Mouse (Mus musculus): ENCODE data around the gene Gm49322. TPM values are rescaled to one million over a fixed set of nuclear protein-coding genes. Genes with fewer than 3 reads are reported as not detected.

Gm49322 gene
- total RNA-seq, 2 experiments from 2014 or later = 2.5 to 2.8 TPM

DNA sequence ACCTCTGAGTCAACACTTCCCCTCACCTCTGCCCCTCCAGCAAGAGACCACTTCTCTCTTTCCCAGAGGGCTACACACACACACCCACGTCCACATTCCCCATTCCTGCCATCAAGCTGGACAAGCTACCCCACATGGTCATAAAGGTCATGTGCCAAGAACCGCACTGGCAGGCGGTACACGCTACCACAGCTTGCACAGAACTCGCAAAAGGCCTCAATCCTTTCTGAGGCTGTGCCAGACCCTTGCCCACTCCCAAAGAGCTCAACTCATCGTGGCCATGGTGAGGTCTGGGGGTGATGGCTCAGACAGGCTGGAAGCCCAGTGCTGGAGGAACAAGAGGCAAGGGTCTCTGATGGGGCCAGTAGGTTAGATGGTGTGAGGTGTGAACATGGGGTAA lies 49.0 kb downstream of the Gm49322 start:
- DNase-seq (ENCODE audit: low spot score in 2 of 2) = no peak

DNA sequence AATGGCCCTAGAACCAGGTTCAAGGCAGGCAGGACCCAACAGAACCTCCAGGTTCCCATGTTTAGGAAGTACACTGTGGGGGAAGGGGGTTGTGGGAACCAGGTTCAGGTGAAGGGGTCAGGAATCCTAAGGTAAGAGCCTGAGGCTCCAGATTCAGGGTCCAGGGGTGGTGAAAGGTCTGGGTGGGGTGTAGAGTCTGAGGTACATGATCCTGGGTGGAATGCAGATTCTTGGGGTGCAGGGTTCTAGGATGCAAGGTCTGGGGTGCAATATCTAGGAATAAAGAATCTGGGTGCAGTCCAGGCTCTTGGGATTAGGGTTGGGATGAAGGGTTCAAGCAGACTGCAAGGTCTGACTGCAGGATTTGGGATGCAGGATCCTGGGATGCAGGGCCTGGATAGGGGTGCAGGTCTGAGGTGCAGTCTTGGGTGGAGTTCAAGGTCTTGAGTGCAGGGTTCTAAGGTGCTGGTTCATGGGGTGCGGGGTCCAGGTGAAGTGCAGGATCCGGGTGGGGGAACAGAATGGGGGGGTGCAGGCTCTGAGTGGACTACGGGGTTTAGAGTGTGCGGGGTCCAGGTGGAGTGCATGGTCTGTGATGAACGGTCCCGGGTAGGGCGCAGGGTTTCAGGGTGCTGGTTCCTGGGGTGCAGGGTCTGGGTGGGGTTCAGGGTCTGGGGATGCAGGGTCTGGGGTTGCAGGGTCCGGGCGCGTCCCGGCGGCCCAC lies 49.7 kb downstream of the Gm49322 start:
- no peak for DNase-seq (ENCODE audit: low spot score in 2 of 2)

DNA sequence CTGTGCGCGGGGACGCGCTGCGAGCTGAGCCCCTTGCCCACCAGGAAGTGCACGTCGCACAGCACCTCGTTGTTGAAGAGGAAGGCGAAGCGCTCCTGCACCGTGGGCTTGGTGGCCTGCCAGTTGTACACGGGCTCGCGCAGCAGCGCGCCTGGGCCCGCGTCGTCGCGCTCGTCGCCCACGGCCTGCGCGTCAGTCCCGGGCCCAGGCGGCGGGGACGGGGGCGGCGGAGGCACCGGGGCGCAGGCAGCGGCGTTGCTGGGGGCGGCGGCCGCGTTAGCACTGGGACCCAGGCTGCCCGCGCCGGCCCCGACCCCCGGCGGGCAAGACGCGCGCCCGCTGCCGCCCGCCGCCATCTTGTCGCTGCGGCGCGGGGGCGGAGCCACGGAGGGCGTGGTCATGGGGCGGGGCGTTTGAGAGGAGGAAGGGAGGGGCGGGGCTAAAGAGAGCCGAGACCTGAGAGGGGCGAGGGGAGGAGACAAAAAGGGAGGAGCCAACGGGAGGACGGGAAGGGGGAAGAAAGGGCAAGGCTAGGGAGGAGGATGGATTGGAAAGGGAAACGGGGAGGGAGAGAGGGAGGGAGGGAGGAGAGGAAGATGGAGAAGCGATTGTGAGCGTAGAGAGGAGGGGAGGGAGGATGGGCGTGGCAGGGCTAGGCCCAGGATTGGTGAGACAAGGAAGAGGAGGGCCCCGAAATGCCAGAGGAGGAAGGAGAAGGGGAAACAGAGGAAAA lies 50.5 kb downstream of the Gm49322 start:
- peak; percentile 88 to 97 for DNase-seq (ENCODE audit: low spot score in 2 of 2)

DNA sequence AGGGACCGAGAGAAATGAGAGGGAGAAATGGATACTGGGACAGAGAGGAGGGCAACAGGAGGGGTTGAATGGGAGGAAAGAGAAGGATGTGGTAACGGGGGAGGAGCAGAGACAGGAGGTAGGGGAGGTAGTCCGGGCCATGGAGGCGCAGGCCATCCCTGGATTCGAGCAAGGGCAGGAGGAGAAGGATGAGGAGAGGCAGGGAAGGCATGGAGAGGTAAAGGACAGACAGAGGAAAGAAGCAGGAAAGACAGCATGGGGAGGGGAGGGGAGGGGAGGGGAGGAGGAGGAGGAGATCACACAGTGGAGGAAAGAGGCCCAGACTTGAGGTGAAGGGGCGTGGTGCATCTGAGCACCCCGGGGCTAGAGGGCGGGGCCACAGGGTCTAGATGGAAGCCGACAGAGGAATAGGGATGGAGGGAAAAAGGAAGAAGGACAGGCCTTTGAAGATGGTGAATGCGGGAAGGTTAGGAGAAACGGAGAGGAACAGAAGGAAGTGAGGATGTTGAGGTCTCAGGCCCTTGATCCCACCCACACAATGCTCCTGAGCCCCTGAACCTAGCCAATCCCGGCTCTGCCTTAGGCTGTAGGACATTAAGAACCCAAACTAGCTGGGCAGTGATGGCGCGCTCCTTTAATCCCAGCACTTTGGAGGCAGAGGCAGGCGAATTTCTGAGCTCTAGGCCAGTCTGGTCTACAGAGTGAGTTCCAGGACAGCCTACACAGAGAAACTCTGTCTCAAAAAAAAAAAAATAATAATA lies 51.2 kb downstream of the Gm49322 start, which contains the start of gene Btbd2:
Btbd2 (minus strand) TSS at position 209 of the 761 bp plus-strand sequence.
- no peak for DNase-seq (ENCODE audit: low spot score in 2 of 2)

DNA sequence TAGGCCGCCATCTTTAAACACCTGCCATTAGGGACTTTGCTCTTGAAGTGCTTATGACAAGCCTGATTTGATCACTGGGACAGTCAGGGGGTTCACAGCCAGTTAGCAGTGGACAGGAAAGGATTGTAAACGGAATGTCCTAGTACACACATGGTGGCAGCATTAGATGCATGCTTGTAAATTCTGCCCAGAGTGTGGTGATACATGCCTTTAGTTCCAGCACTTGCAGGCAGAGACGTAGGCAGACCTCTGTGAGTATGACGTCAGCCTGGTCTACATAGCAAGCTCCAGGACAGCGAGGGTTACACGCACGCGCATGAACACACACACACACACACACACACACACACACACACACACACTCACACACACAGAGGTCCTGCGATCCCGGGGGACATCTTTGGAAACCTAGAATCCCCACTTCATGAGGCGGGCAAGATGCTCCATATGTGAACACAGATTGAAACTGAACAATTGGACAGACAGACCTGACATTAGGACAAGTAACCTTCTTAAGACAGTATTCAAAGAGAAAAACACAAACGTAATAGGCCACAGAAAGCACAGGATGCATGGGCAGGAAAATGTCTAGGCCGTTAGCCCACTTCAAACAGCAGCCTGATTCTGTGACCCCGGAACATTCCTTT lies 52.5 kb downstream of the Gm49322 start:
- no peak for DNase-seq (ENCODE audit: low spot score in 2 of 2)

DNA sequence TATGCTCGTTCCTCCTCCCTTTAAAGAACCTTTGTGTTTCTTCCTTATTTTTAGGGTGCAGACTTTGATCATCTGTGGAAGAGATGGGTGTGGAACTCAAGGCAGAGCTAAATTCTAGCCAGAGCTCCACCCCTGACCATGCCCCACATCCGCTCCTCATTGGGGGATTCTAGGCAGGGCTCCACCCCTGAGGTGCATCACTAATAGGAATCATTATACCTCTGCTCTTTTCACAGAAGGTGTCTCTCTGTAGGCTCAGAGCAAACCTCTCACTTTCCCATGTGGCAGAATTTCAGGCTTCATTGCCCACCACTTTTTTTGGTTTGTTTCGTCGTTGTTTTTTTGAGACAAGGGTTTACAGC lies 53.0 kb downstream of the Gm49322 start:
- DNase-seq (ENCODE audit: low spot score in 2 of 2) = no peak

DNA sequence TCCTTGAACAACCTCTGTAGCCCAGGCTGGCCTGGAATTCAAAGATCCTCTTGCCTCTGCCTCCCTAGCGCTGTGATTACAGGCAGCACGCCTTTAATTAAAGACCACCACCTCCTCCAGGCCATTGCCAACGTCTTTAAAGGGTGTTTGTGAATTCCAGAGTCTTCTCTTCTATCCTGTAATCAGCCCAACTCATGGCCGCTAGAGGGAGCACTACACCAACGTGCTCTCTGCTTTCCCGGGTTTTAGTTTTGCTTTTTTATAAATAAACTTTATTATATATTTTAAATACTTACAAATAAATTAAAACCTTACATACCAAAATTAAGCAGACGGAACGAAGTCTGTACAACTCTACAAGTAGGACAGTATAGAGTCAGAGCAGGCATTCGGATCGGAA lies 53.4 kb downstream of the Gm49322 start:
- peak; percentile 77 for DNase-seq (ENCODE audit: low spot score in 2 of 2)

DNA sequence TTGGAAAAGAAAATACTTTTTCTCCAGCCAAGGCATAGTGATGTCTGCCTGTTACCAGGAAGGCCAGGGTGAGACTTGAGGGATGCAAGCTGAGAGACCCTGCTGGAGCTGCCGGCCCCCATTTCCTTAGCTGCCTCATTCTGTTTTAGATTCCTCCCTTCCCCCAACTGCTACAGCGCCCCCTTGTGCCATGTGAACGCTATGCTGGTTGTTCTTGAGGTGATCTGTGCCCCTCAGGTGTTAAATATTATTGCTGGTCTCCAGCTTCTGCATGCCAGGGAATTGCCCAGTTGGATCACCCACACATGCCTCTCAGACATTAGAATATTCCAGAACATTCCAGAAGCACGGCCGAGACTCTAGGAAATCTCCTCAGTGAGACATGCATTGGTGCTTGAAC lies 55.3 kb downstream of the Gm49322 start:
- no peak for DNase-seq (ENCODE audit: low spot score in 2 of 2)

DNA sequence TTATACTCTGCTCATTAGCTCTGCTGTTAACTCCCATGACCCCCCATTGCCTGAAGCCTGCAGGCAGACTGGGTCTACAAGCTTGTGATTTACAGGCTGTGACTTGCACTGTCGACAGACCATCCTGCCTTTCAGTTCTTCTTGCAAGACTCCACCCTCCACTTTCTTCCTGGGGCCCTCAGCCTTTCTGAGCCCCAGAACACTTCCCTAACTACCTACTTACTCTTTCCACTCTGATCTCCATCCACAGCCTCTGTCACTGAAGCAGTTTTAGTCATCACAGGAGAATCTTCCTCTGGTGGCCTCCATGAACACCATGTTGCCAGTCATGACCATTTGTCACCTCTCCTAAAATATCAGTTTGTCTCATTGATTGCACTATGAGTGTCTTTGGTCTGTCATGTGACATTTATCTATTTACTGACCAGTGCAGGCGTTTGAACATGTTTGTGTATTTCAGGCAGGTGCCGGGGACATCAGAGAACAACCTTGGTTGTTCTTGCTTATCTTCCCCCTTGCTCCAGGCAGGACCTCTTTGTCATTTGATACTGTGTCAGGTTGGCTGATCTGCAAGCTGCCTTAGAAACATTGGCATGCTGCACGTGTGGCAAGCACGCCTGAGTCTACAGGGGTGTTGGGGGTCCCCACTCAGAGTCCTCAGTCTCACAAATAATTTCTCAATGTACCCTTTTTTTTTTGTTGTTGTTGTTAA lies 57.8 kb downstream of the Gm49322 start:
- DNase-seq (ENCODE audit: low spot score in 2 of 2) = no peak

DNA sequence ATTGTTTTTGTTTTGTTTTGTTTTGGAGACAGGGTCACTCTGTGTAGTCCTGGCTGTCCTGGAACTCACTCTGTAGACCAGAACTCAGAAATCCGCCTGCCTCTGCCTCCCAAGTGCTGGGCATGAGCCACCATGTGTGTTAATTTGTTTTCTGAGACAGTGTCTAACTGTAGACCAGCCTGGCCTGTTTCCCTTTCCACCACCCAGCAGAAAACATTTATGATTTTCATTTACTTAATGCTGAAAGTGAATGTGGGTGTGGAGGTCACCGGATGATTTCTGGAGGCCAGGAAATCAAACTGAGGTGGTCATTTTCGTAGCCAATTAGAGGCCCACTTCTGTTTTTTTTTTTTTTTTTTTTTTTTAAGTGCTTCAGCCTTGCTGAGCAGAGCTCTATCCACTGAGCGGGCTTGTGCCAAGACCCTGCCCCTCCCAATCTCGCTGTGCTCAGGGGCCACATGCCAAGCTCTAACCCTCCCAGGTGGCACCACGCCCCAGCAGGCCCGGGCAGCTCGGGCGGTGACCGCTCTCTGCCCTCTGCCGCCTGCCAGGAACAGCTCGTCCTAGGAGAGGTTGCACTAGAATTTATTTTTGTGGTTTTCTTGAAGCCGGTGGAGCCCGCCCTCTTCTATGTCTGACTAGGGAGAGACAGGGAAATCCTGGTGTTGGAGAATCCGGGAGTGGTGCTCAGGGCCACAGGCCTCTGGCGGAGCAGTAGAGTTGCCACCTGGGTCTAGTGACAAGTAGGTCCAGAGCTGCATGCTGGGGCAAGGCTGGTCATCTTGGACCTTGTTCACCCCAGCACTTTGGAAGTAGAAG lies 58.6 kb downstream of the Gm49322 start:
- DNase-seq (ENCODE audit: low spot score in 2 of 2) = no peak

DNA sequence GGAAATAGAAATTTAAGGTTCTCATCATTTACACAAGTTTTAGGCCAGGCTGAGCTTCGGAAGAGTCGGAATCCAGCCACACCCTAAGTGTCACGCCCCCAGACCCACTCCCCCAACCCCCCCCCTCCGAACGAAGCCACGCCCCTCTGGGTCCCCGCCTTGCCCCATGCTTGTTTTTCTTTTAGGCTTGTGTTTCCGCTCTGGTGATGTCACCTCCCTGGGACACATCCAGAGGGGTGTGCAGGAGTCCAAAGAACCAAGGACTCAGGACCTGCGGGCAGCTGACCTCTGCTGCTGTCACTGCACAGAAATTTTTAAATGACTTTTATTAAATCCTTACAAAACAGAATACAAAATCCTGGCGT lies 59.2 kb downstream of the Gm49322 start:
- DNase-seq (ENCODE audit: low spot score in 2 of 2) = no peak

Small RNA genes lying within 50 kb of the gene (microRNA-seq; reads per million reads assigned to microRNA genes)
- 2.0 to 2.7 reads per million in 2 experiments for gene Mir6912

Other genes starting within 250 kb of the Gm49322 start
- 1 to 10 TPM; 3.2 to 3.4 TPM for gene Plk5, start 249.6 kb upstream of the Gm49322 start, total RNA-seq (2021)
- 10 to 100 TPM; 20.3 to 24.2 TPM for gene Mex3d, start 218.4 kb upstream of the Gm49322 start, total RNA-seq (2021)
- 100 to 1,000 TPM; 121 to 131 TPM for gene Mbd3, start 206.5 kb upstream of the Gm49322 start, total RNA-seq (2021)
- gene Uqcr11, start 199.2 kb upstream of the Gm49322 start, total RNA-seq (2021) = 100 to 1,000 TPM; 620 to 655 TPM
- 10 to 100 TPM; 33.3 to 35.0 TPM for gene Tcf3, start 172.4 kb upstream of the Gm49322 start, total RNA-seq (2021)
- not detected for gene Onecut3, start 111.2 kb upstream of the Gm49322 start, total RNA-seq (2021)
- gene Atp8b3, start 66.9 kb upstream of the Gm49322 start, total RNA-seq (2021) = under 1 TPM; 0.21 TPM
- gene Rexo1, start 44.5 kb upstream of the Gm49322 start, total RNA-seq (2021) = 10 to 100 TPM; 47.0 to 50.5 TPM
- gene Klf16, start 28.7 kb upstream of the Gm49322 start, total RNA-seq (2021) = 10 to 100 TPM; 40.1 to 44.3 TPM
- 100 to 1,000 TPM; 189 to 197 TPM for gene Abhd17a, start 15.7 kb upstream of the Gm49322 start, total RNA-seq (2021)
- 10 to 100 TPM; 38.5 to 40.7 TPM for gene Scamp4, start 3.1 kb upstream of the Gm49322 start, total RNA-seq (2021)
- 1 to 10 TPM; 2.3 to 2.8 TPM for gene Adat3, start 3.1 kb upstream of the Gm49322 start, total RNA-seq (2021)
- 100 to 1,000 TPM; 176 to 180 TPM for gene Csnk1g2, start 16.8 kb downstream of the Gm49322 start, total RNA-seq (2021)
- gene Btbd2, start 51.0 kb downstream of the Gm49322 start, total RNA-seq (2021) = 10 to 100 TPM; 90.2 to 94.4 TPM
- 10 to 100 TPM; 50.5 to 51.5 TPM for gene Mknk2, start 72.1 kb downstream of the Gm49322 start, total RNA-seq (2021)
- gene Mob3a, start 96.0 kb downstream of the Gm49322 start, total RNA-seq (2021) = 10 to 100 TPM; 16.1 to 19.0 TPM
- gene Izumo4, start 96.2 kb downstream of the Gm49322 start, total RNA-seq (2021) = 10 to 100 TPM; 44.8 to 54.7 TPM
- 100 to 1,000 TPM; 137 to 144 TPM for gene Ap3d1, start 136.2 kb downstream of the Gm49322 start, total RNA-seq (2021)
- 10 to 100 TPM; 60.6 to 62.2 TPM for gene Dot1l, start 149.2 kb downstream of the Gm49322 start, total RNA-seq (2021)
- 10 to 100 TPM; 41.0 to 45.9 TPM for gene Sf3a2, start 192.2 kb downstream of the Gm49322 start, total RNA-seq (2021)
- 10 to 100 TPM; 57.1 to 57.8 TPM for gene Plekhj1, start 192.6 kb downstream of the Gm49322 start, total RNA-seq (2021)
- gene Amh, start 199.2 kb downstream of the Gm49322 start, total RNA-seq (2021) = 1 to 10 TPM; 2.4 to 2.9 TPM
- 1 to 10 TPM; 2.1 to 2.6 TPM for gene Jsrp1, start 207.5 kb downstream of the Gm49322 start, total RNA-seq (2021)
- gene Oaz1, start 220.6 kb downstream of the Gm49322 start, total RNA-seq (2021) = 100 to 1,000 TPM; 429 to 450 TPM
- gene Lingo3, start 238.0 kb downstream of the Gm49322 start, total RNA-seq (2021) = 10 to 100 TPM; 32.6 to 35.5 TPM
- 10 to 100 TPM; 47.7 to 50.5 TPM for gene Lsm7, start 249.2 kb downstream of the Gm49322 start, total RNA-seq (2021)
- gene Sppl2b, start 249.3 kb downstream of the Gm49322 start, total RNA-seq (2021) = 10 to 100 TPM; 71.2 to 71.4 TPM

Data from layer of hippocampus, postnatal 14 days (tissue).